Mouse (Mus musculus) liver, embryonic 16.5 days (tissue): ENCODE measurements around the gene Lcn2. TPM values are rescaled to one million over a fixed set of nuclear protein-coding genes. Genes with fewer than 3 reads are reported as not detected.

Experiments
- ATAC-seq: fragments of 200-750 bp; cut with Nextera tagmentation; 2 replicates; pipeline ENCODE4 v1.8.0; 2017; ENCODE audit warnings: low read depth, mild to moderate bottlenecking, moderate number of reproducible peaks, moderate library complexity
- H3K27ac ChIP-seq: fragments of 300-500 bp; sonication (generic); 2 replicates; pipeline ENCODE4 v1.5.1; 2014; ENCODE audit warnings: mild to moderate bottlenecking, low read length
- H3K27me3 ChIP-seq: fragments of 300-500 bp; sonication (generic); 2 replicates; pipeline ENCODE4 v1.6.1; 2014; ENCODE audit warnings: low read depth, low read length, mixed read lengths; ENCODE audit not compliant: control insufficient read depth, insufficient read depth
- H3K36me3 ChIP-seq: fragments of 300-500 bp; sonication (generic); 2 replicates; pipeline ENCODE4 v1.6.1; 2014; ENCODE audit warnings: mild to moderate bottlenecking; ENCODE audit not compliant: control insufficient read depth, insufficient read depth
- H3K4me1 ChIP-seq: fragments of 300-500 bp; sonication (generic); 2 replicates; pipeline ENCODE4 v1.6.1; 2014; ENCODE audit warnings: low read depth, low read length, mixed read lengths; ENCODE audit not compliant: control insufficient read depth
- H3K4me2 ChIP-seq: fragments of 300-500 bp; sonication (generic); 2 replicates; pipeline ENCODE4 v1.6.1; 2014; ENCODE audit warnings: low read depth, low read length, mixed read lengths
- H3K4me3 ChIP-seq: fragments of 300-500 bp; sonication (generic); 2 replicates; pipeline ENCODE4 v1.5.1; 2014; ENCODE audit warnings: low read depth, mild to moderate bottlenecking, low read length
- H3K9ac ChIP-seq: fragments of 300-500 bp; sonication (generic); 2 replicates; pipeline ENCODE4 v1.6.1; 2014; ENCODE audit warnings: low read depth, low read length
- H3K9me3 ChIP-seq: fragments of 300-500 bp; sonication (generic); replicated peaks from 2 replicates; pipeline ENCODE4 v1.6.1; 2016; ENCODE audit warnings: low read length; ENCODE audit not compliant: control insufficient read depth
- WGBS: fragments of 180-500 bp; shearing (Covaris S2); extraction: QIAGEN DNeasy Blood & Tissue Kit; methylation state at CpG from one replicate; pipeline ENCODE4 v1.1.7; 2014; ENCODE audit not compliant: insufficient replicate concordance; 5-methylcytosine and 5-hydroxymethylcytosine counted together
- polyA plus RNA-seq: library from polyadenylated mRNA; unstranded; fragments of >200 nt; fragmentation: Nextera tagmentation; extraction: Ambion mirVana; gene quantifications from 2 replicates; pipeline ENCODE4 v1.2.1, GENCODE M21; 2015

Lcn2 gene
- polyA plus RNA-seq, 1 experiment from 2014 or later = 273 TPM

GRCm38 (mm10) chr2:32381775-32382223 lies 6.3 kb downstream of the Lcn2 start, which contains the start of gene 1110008P14Rik:
Gene 1110008P14Rik (minus strand): TSS chr2:32381938.
- Histone ChIP-seq H3K4me2 (peak within 1 kb of the TSS; percentile 100), H3K4me1 (peaks cover 18% of the 10 kb centered on the region), H3K27me3 (no peaks in the 10 kb centered on the region; the same call in none of the 2 replicates), H3K36me3 (peaks cover 17% of the 10 kb centered on the region), H3K9ac (peak within 1 kb of the TSS; percentile 80), H3K9me3 (no peaks in the 10 kb centered on the region), H3K27ac (peak within 1 kb of the TSS; percentile 57; the same call in 1 of the 2 replicates), H3K4me3 (peak within 1 kb of the TSS; percentile 74)
- peak; percentile 97 for ATAC-seq
- 0% methylated on average over 43 of the region's 47 CpGs for WGBS

- WGBS = under 1% methylated on average over 27 of the region's 27 CpGs
- Histone ChIP-seq H3K27me3 (no peaks in the 10 kb centered on the region; the same call in none of the 2 replicates), H3K9ac (peak overlapping the region; percentile 80), H3K4me3 (peak overlapping the region; percentile 74), H3K27ac (peak overlapping the region; percentile 57; the same call in 1 of the 2 replicates), H3K4me1 (peaks cover 18% of the 10 kb centered on the region), H3K36me3 (peaks cover 19% of the 10 kb centered on the region), H3K9me3 (no peaks in the 10 kb centered on the region), H3K4me2 (peak overlapping the region; percentile 100)
- ATAC-seq = peak; percentile 33
Measured at GRCm38 (mm10) chr2:32381141-32381774, 6.8 kb downstream of the Lcn2 start.

- 79% methylated on average over 7 of the region's 7 CpGs for WGBS
Measured at GRCm38 (mm10) chr2:32380001-32380500, 8.0 kb downstream of the Lcn2 start.

GRCm38 (mm10) chr2:32376963-32377362 lies 11.1 kb downstream of the Lcn2 start:
- Histone ChIP-seq H3K27ac (no peak overlapping the region), H3K27me3 (no peaks in the 10 kb centered on the region), H3K9me3 (no peaks in the 10 kb centered on the region), H3K4me1 (peaks cover 12% of the 10 kb centered on the region), H3K4me2 (no peak overlapping the region), H3K36me3 (peaks cover 33% of the 10 kb centered on the region), H3K4me3 (no peak overlapping the region), H3K9ac (no peak overlapping the region)
- 79% methylated on average over 10 of the region's 10 CpGs for WGBS
- ATAC-seq = no peak

More at GRCm38 (mm10) chr2:32380001-32380500, 8.0 kb downstream of the Lcn2 start:
- H3K27ac ChIP-seq = no peak overlapping the region
- H3K4me1 ChIP-seq = peaks cover 18% of the 10 kb centered on the region
- H3K9me3 ChIP-seq = no peaks in the 10 kb centered on the region
- H3K27me3 ChIP-seq = no peaks in the 10 kb centered on the region; the same call in none of the 2 replicates
- H3K9ac ChIP-seq = no peak overlapping the region
- no peak overlapping the region for H3K4me3 ChIP-seq
- H3K4me2 ChIP-seq = no peak overlapping the region
- H3K36me3 ChIP-seq = peaks cover 24% of the 10 kb centered on the region
- ATAC-seq = no peak

GRCm38 (mm10) chr2:32375317-32375940 lies 12.6 kb downstream of the Lcn2 start:
- Histone ChIP-seq H3K4me3 (no peak overlapping the region), H3K27ac (no peak overlapping the region), H3K27me3 (no peaks in the 10 kb centered on the region), H3K9ac (no peak overlapping the region), H3K4me2 (no peak overlapping the region), H3K9me3 (no peaks in the 10 kb centered on the region), H3K36me3 (peaks cover 38% of the 10 kb centered on the region), H3K4me1 (peaks cover under 1% of the 10 kb centered on the region)
- WGBS = 79% methylated on average over 13 of the region's 13 CpGs
- no peak for ATAC-seq

GRCm38 (mm10) chr2:32374191-32374590 lies 13.9 kb downstream of the Lcn2 start:
- Histone ChIP-seq H3K27ac (no peak overlapping the region), H3K9me3 (no peaks in the 10 kb centered on the region), H3K36me3 (peaks cover 43% of the 10 kb centered on the region), H3K4me2 (no peak overlapping the region), H3K4me1 (no peaks in the 10 kb centered on the region), H3K9ac (no peak overlapping the region), H3K4me3 (no peak overlapping the region), H3K27me3 (no peaks in the 10 kb centered on the region)
- ATAC-seq = no peak
- WGBS = 77% methylated on average over 10 of the region's 10 CpGs

GRCm38 (mm10) chr2:32367315-32367714 lies 20.7 kb downstream of the Lcn2 start:
- Histone ChIP-seq H3K9ac (no peak overlapping the region), H3K27ac (no peak overlapping the region), H3K4me1 (peaks cover 12% of the 10 kb centered on the region), H3K36me3 (peaks cover 13% of the 10 kb centered on the region), H3K4me3 (no peak overlapping the region), H3K4me2 (no peak overlapping the region), H3K27me3 (no peaks in the 10 kb centered on the region), H3K9me3 (no peaks in the 10 kb centered on the region)
- WGBS = 78% methylated on average over 5 of the region's 5 CpGs
- ATAC-seq = no peak

GRCm38 (mm10) chr2:32364121-32364520 lies 23.9 kb downstream of the Lcn2 start:
- peak overlapping the region; percentile 87 for H3K9ac ChIP-seq
- peaks cover 21% of the 10 kb centered on the region for H3K4me1 ChIP-seq
- peak overlapping the region; percentile 83 for H3K4me3 ChIP-seq
- peak overlapping the region; percentile 88 for H3K27ac ChIP-seq
- WGBS = 49% methylated on average over 8 of the region's 8 CpGs
- ATAC-seq = no peak
- H3K4me2 ChIP-seq = peak overlapping the region; percentile 97
- H3K9me3 ChIP-seq = no peaks in the 10 kb centered on the region
- H3K27me3 ChIP-seq = no peaks in the 10 kb centered on the region
- H3K36me3 ChIP-seq = no peaks in the 10 kb centered on the region
